Mouse (Mus musculus) lung, postnatal 10 days (tissue): ENCODE measurements around the gene Sumo1.
A peak's percentile ranks its signal among the peaks of the same experiment; 100 is the strongest.
"Not testable (repeated sequence)": the region's sequence is repeated elsewhere in the genome, so short reads cannot be mapped to it uniquely, and the experiment has no call there.

Experiments used
- DNase-seq: peaks from one replicate; pipeline ENCODE4 v3.0.0; 2021

The Sumo1 gene

DNA sequence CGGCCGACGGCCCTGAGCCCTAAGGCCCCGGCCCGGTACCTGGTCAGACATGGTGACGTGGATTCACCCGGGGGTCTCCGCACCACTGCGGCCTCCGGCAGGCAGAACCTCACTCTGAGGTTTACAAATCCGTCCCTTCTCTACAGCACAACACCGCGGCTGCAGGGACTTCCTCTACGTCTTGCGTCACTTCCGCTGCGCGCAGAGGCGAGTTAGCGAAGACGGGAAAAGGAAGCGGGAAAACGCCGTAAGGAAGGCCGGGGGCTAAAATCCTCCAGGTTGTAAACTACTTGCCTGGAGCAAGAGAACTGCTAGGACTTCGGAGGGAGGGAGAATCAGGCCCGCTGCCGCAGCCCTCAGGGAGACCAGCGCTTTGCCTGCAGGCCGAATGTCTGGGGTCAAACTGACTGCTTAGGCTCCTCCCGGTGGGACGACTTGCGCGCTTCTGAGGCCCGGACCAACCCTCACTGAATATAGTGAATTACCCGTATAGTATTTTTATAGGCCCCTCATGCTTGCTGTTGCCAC lies at the start of gene Sumo1:
TSS of gene Sumo1 (minus strand) at position 194 of the 528 bp plus-strand sequence.
- peak; percentile 92 for DNase-seq

DNA sequence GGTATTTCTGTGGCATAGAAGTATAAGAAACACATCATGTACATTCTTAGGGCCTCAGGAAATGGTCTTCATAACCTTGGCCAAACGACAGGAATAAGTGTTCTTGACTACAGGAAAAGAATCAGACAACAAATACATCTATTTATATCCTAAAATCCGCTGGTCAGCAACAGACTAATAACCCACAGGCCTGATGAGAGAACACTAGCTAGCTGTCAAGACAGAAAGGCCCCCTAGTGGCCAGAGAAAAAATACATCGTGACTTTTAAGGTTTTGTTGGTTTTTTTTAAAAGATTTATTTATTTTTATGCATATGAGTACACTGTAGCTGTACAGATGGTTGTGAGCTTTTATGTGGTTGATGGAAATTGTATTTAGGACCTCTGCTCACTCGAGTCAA lies 49.3 kb upstream of the Sumo1 start:
- DNase-seq: peak; percentile 72

DNA sequence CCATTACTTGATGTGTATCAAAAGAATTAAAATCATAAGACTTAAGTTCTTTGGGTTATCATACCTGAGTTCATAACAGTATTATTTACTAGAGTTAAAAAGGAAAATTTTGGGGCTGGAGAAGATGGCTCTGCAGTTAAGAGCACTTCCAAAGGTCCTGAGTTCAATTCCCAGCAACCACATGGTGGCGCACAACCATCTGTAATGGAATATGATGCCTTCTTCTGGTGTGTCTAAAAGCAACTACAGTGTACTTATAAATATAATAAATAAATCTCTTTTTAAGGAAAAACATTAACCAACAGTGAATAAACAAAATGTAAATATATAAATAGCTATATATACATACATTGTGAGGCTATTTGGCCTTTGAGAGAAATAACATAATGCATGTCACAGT lies 31.1 kb upstream of the Sumo1 start:
- peak; percentile 44 for DNase-seq

DNA sequence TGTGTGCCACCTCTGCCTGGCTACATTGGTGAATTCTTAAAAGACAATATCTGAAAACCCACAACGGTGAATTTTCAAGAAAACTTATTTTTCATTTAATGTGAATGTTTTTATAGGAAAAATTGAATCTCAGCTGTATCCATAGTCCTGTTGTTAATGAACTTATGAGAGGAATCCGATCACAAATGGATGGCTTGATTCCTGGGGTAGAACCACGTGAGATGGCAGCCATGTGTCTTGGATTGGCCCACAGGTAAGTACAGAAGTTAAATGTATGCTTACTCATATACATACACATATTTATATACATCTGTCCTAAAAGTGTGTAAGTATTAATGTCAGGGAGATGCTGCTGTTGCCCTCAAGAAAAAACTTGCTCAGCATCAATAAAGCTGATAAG lies 27.6 kb upstream of the Sumo1 start:
- no peak for DNase-seq

DNA sequence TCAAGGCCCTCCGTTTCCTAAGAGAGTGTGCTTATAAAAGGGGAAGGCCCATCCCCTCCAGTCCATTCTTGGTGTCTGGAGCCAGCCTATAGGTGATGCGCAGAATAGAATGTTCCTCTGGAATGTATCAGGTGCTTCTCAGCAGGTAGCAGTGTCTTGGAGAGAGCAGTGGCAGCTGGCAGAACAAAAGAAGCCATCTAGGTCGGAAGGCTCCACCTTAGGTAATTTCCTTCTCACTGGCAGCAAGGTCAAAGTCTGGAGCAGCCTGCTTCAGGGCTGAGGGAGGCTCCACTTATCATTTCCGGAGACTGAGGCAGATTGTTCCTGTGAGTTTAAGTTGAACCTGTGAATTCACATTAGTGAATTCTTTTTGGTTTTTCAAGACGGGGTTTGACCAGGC lies 27.1 kb upstream of the Sumo1 start:
- no peak for DNase-seq

DNA sequence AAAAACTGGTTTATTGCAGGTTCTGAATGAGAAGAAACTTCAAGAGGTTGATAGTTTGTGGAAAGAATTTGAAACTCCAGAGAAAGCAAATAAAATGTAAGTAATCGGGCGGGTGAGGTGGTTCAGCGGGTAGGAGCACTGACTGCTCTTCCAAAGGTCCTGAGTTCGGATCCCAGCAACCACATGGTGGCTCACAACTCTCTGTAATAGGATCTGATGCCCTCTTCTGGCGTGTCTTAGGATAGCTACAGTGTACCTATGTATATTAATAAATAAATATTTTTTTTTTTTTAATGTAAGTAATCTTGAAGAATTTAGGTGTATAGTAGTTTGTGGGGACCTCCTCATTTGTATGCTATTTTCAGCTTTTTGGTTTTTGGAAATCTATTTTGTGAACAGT lies 19.8 kb upstream of the Sumo1 start:
- no peak for DNase-seq

DNA sequence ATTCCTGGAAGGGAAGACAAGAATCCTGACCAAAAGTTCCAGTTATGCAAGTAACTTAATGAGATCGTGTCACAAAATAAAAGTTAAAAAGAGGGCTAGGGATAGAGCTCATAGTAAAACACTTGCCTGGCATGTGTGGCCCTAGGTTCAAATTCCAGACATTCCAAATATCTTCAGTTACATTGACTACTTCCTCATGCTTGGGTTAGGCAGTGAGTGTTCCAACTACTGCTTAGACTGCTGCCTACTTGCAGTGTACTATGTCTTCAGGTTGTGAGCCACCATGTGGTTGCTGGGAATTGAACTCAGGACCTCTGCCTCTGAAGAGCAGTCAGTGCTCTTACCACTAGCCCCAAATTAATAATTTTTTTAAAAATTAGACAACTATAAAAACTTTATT lies 16.9 kb upstream of the Sumo1 start:
- DNase-seq: no peak

DNA sequence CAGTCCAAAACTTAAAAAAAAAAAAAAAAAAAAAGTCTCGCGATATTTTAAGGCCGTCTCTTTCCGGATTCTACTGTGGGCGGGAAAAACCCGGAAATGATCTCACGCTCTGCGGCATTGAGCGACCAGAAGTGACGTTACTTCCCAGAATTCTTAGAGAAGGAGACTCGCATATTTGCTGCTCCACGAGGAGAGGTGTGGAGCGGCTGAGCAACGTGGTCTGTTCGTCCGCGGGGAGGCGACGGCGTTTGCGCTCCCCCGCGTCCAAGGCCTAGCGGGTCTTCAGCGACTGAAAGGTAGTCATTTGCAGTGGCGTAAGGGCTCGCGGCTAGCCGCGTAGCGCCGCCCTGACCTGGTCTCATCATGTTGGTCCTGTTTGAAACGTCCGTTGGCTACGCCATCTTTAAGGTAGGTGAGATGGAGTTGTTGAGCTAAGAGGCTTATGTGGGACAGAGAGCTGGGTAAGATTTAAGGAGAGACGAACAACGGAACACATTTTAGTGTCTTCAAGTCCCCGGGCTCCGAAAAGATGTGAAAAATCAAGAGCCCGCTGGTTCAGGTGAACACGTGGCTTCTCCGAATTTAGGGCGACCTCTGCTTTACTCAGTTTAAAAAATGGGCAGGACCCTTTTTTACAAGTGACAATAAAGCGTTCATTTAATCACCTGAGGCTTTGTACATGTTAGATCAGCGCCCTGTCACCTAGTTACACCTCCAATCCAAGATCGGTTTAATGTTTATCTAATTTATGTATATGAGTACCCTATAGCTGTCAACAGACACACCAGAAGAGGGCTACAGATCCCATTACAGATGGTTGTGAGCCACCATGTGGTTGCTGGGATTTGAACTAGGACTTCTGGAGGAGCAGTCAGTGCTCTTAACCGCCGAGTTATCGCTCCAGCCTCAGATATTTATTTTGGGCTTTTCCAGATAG lies 14.5 kb upstream of the Sumo1 start, which contains the start of gene Nop58:
TSS of gene Nop58 (plus strand) at position 153 of the 937 bp plus-strand sequence.
- DNase-seq: peak; percentile 94

DNA sequence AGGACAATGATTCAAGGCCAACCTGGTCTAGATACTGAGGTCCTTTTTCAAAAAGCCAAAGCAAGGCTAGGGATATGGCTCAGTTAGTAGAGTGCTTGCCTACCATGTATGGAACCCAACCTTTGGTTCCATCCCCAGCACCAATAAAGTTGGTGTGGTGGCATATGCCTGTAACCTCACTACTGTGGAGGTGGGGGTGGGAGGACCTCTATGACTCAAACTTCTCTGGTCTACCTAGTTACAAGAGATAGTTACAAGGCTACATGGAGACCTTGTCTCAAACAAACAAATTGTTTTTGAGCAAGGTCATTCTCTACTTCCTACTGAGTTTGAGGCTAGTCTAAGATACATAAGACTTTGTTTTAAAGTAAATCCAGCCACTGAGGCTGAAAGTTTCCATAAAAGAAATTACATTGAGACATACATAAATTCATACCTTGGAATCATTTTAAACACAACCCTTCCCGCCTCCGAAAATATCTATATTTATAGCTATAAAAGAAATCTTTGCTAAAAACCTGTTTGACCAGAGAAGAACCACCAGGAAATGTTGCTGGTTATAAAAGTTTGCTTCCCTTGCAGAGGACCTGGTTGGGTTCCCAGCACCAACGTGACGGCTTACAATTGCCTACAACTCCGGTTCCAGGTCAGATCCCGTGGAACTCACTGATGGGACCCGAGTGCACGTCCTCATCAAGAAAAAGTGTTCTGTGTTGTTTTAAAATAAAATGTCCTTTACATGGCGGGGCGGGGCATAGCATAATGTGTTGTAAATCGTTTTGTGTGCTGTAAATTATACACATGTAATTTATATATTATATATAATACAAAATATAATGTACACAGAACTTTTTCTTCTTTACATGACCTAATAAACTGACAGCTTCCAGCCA lies 13.5 kb upstream of the Sumo1 start:
- DNase-seq: peak; percentile 48

DNA sequence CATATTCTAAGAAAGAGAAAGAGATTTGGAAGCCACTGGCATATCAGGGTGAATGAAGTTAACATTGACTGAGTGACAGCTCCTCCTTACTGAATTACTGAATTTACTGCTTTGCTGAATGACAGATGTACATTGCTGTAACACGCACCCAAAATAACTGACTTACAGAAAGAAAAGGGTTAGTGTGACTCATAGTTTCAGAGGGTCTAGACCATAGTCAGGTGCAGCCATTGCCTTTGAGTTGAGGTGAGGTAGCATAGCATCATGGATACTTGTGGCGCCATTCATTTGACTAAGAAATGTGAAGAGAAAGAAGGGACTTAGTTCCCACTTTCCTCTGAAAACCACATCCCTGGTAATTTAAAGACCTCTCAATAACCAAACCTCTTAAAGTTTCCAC lies 3.0 kb upstream of the Sumo1 start:
- no peak for DNase-seq

DNA sequence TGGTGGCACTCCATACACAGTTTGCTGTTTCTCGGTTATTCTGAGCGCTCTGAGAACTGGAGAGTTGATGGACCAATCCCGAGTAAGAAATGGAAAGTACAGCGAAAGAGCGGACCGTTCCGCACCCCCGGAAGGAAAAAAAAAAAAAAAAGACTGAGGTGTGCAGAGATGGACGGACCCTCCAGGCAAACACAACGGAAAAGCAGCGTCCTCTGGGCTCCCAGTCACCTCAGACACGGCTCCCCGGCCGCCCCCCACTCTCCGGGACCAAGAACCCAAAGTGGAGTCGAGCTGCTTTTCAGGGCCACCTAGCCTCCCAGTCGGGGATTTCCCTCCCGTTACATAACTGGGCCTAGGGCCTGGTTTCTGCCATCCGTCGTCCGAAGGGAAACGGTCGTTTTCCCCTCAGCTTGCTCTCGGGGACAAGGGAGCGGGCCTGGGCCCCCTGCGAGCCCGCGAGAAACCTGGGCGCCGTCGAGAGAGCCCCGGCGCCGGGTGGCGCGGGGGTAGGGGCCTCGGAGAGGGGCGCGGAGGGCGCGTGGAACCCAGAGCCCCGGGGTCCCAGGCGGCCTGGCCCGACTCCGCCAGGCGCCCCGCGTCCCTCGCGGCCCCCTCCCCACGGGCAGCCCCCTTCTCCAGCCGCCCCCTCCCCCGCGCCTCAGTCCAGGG lies 538 bp downstream of the Sumo1 start:
- DNase-seq: peak; percentile 35

DNA sequence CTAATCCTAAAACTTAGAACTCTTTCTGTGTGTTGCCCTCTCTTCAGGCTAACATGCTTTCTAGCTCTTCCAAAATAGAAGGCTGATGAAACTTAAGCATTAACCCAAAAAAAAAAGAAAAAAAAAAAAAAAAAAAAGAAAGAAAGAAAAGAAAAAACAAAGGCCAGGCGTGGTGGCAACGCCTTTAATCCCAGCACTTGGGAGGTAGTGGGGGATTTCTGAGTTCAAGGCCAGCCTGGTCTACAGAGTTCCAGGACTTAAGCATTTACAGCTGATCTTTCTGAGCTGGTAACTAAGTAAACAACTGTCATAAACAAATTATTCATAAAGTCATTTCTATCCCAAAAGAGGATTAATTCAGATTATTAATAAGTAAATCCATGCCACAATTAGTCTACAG lies 1.8 kb downstream of the Sumo1 start:
- DNase-seq: no peak

DNA sequence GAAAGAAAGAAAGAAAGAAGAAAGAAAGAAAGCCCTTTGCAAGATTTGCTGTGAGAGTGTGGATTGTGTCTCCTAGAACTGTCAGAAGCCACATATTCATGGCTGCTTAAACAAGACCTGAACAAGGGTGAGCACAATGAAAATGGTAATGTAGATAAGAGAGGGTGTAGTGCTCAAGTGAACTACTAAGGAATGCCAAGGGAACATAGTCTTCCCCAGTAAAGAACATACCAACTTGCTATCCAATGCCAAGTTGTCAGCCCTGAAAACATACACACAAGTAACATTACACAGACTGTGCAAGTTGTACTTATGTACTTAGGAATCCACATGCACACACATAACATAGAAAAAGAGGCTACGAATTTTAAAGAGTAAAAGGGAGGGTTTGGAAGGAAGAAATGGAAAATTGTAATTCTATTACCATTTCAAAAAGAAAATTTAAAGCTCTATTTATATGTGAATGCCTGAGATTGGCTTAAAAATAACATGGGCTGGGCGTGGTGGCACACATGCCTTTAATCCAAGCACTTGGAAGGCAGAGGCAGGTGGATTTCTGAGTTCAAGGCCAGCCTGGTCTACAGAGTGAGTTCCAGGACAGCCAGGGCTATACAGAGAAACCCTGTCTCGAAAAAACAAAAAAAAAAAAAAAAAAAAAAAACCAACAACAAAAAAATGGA lies 7.0 kb downstream of the Sumo1 start:
- no peak for DNase-seq

DNA sequence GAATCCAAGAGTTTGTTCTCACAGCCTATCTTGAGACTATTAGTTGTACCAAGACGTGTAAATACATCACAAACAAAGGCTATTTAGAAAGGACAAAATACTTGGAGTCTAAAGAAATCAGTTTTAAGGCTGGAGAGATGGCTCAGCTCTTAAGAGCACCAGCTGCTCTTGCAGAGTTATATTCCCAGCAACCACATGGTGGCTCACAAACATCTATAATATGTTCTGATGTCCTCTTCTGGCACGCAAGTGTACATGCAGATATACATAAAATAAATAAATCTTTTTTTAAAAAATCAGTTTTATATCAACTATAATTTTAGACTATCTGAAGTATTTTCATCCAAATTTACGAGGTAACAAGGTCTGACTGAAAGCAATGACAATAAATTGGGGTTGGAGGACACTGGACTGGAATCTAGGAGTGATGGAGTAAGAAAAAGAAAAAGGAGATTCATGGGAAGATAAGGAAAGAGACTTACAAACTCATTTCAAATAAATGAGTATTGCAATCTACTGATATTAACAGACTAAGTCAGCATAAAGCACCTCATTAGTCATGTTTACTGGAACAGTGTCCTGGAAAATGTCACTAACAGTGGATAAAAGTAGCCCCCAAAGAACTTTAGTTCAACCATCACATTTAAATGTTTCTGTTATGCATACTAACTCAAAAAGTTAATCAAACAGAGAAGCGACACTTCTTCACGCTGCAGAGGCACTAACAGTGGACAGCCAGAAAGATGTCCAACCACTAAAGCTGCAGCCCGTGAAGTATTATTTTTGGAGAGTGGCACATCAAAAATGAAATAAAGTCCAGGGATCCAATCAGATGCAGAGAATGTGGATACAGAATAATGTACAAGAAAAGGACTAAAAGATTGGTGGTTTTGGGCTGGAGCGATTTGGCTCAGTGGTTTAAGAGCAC lies 14.1 kb downstream of the Sumo1 start:
- no peak for DNase-seq

DNA sequence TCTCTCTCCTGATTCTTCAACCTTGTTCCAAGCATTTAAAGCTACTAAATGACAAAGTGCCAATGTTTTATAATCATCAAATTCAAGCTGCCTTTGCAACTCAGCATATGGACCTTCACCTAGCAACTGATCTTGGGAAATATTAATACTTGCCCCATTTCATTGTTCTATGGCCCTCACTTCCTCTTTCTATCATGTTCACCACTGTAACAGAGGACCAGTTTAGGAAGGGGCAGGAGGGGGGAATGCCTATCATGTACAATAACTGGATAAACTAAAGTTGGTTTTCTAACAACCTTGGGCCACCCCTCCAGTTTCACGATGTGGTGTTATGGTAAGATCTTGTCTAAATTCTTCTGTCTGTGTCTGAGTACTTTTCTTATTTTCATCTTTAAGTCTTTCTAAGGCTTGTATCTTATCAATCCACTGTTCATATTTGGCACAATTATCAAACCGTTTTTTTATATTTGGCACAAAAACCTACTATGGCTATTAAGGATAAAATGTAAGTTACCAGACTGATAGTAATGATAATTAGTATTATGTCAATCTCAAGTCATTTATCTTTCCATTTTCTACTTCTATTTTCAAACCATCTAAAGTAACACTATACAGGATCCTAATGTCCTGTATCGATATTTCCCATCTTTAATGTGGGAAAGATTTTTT lies 17.3 kb downstream of the Sumo1 start:
- no peak for DNase-seq

DNA sequence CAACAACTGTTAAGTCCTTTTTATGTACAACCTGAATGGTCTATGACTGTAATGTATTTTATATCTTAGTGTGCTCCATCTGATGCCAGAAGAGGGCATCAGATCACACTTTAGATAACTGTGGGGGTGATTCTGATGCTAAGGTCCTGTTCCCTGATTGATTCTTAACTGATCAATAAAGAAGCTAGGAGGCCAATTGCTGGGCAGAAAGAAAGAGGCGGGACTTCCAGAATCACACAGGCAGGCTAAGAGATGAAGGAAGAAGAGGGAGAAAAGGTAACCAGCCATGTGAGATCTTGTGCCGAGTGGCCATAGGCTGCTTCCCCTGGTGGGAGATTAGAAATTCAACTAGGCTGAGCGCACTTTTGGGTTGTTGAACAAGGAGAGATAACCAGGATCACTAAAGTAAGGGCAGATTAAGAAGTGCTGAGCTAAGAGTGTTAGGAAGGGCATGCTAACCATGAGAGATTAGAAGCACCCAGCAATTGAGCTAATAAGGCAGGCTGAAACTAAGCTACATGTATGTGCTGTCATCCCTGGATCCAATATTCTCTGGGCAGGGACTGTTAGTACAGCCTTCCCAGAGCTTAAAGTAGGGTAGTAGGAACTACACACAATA lies 19.3 kb downstream of the Sumo1 start:
- no peak for DNase-seq

DNA sequence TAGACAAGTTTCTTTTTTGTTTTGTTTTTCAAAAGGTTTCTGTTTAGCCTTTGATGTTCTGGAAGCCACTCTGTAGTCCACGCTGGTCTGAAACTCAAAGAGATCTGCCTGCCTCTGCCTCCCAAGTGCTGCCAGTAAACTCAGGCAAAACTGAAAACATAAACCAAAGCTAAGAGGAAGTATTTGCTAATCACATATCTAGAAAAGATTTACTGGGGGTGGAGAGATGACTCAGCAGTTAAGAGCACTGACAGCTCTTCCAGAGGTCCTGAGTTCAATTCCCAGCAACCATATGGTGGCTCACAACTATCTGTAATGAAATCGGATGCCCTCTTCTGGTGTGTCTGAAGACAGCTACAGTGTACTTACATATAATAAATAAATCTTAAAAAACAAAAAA lies 24.1 kb downstream of the Sumo1 start:
- DNase-seq: not testable (repeated sequence)

DNA sequence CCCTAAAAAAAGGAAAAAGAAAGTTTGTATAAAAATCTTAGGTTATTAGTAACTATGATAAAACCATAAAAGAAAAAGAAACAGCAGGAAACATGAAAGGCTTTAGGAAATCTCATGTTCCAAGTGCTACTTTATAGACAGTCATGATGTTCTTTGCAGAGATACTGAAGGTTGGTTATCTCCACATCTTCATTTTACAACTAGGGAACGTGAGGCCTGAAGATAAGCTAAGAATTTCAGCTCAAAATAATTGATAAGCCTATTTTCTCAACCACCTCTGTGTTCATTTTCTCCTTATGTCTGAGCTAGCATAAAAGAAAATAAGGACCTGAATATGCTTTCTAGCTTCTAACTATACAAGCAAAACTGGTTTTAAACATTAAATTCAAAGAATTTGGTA lies 28.1 kb downstream of the Sumo1 start:
- DNase-seq: no peak

DNA sequence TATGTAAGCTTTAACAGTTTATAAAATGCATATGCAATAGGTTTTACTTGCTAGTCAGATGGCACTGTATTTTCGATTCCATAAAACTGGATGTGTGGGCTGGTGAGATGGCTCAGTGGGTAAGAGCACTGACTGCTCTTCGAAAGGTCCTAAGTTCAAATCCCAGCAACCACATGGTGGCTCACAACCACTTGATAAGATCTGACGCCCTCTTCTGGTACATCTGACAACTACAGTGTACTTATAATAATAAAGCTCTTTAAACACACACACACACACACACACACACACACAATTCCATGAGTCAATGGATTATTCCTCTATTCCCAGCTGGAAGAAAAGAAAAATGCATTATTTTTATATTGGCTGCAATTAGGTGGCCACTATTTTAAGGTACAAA lies 32.3 kb downstream of the Sumo1 start:
- DNase-seq: no peak

DNA sequence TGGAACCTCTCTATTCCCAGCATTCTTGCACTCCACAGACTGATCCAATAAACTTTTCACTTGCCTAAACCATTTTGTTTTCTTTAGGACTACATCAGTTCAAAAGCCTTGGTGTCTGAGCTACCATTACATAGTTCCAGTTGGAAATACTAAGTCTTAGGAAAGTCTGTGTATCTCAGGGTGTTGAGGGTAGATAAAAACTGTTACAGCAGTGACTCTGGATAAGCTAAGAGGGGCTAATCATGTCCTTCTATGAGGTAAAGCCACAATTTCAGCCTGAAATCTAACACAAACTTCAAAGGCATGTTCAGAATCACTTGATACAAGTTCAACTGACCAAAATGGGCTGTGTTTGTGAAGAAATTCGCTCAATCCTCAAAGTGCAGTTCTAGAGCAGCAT lies 34.3 kb downstream of the Sumo1 start:
- no peak for DNase-seq
